ENCODE assay signal across 8 mouse cellular contexts in genomic region chr9:67839981-67840859, GRCm38 (mm10). TPM values are rescaled to one million over a fixed set of nuclear protein-coding genes. Genes with fewer than 3 reads are reported as not detected.
DNase-seq lines count a peak whose midpoint lies in the region; ATAC-seq and TF ChIP-seq lines count a peak whose summit lies in the region.

TSS of gene Vps13c (plus strand) at chr9:67840396.

- H3K9ac ChIP-seq in hindbrain, embryonic 14.5 days, result peak within 1 kb of the TSS; percentile 87

- intact Hi-C loops in left cerebral cortex, adult 2 months (cut with DNase I), result no loop called here

- under 1% methylated on average over 50 of the region's 53 CpGs for WGBS in hindbrain, embryonic 14.5 days
- WGBS in macrophage (ENCODE audit: missing documents), result 2% methylated on average over 26 of the region's 53 CpGs

- peak within 1 kb of the TSS; percentile 68 for H3K4me2 ChIP-seq in hindbrain, embryonic 14.5 days (replicated peaks)

- peaks cover 14% of the 10 kb centered on the region for H3K4me1 ChIP-seq in hindbrain, embryonic 14.5 days (replicated peaks; ENCODE audit: control insufficient read depth, insufficient read depth, low read length)

- no peaks in the 10 kb centered on the region for H3K36me3 ChIP-seq in hindbrain, embryonic 14.5 days (replicated peaks; ENCODE audit: control insufficient read depth, insufficient read depth)
- no peaks in the 10 kb centered on the region for H3K36me3 ChIP-seq in macrophage (ENCODE audit: inconsistent target)

- TF ChIP-seq CTCF in left cerebral cortex, adult 2 months (IDR thresholded peaks at IDR 0.05), result no peak; the same call in 1 of the 2 replicates

- peaks cover 45% of the 10 kb centered on the region for H3K79me2 ChIP-seq in macrophage (ENCODE audit: inconsistent target)

- H3K27me3 ChIP-seq in hindbrain, embryonic 14.5 days (ENCODE audit: control insufficient read depth, insufficient read depth, low read length), result no peaks in the 10 kb centered on the region

- peak within 1 kb of the TSS; percentile 76 for H3K4me3 ChIP-seq in hindbrain, embryonic 14.5 days (replicated peaks; ENCODE audit: low read length)
- peak within 1 kb of the TSS; percentile 93 for H3K4me3 ChIP-seq in left cerebral cortex, adult 2 months
- H3K4me3 ChIP-seq in macrophage (ENCODE audit: inconsistent target), result peak within 1 kb of the TSS; percentile 97

- H3K27ac ChIP-seq in hindbrain, embryonic 14.5 days, result peak within 1 kb of the TSS; percentile 78
- peak within 1 kb of the TSS; percentile 94 for H3K27ac ChIP-seq in left cerebral cortex, adult 2 months
- H3K27ac ChIP-seq in macrophage, result peak within 1 kb of the TSS; percentile 92

- DNase-seq in R1 (ENCODE audit: low read depth, low spot score), result peak; percentile 81
- peak; percentile 88 to 89 for DNase-seq in cerebellum, postnatal 14 days
- peak; percentile 34 to 67 for DNase-seq in frontal cortex, postnatal 25 days (ENCODE audit: low spot score in 2 of 2)
- DNase-seq in hindbrain, embryonic 14.5 days (ENCODE audit: low spot score), result peak; percentile 84
- DNase-seq in left cerebral cortex, adult 2 months (ENCODE audit: extremely low spot score in 1 of 2, low spot score in 2 of 2), result peak; percentile 79 to 84
- DNase-seq in right cerebral cortex, adult 18-20 months, result peak; percentile 86
- peak; percentile 81 for DNase-seq in urinary bladder, postnatal 14 days (ENCODE audit: low spot score)

- ATAC-seq in hindbrain, embryonic 14.5 days (ENCODE audit: low FRiP score), result peak; percentile 98

- H3K9me3 ChIP-seq in hindbrain, embryonic 14.5 days (ENCODE audit: control insufficient read depth, low read length), result no peaks in the 10 kb centered on the region

RNA-seq across cellular contexts. Expression of gene Vps13c, which starts in this region (rescaled TPM):
- polyA plus RNA-seq in hindbrain, embryonic 14.5 days (2014; fragmentation: Nextera tagmentation; extraction: Ambion mirVana), result 14.4 and 15.0 TPM in 2 replicates
- 10 to 100 TPM; 82.2 to 83.8 TPM for total RNA-seq in left cerebral cortex, adult 2 months (2021)
- total RNA-seq in macrophage (2018; cell fraction: chromatin; rRNA removed), result 100 to 1,000 TPM in 21 of 26 experiments, 10 to 100 TPM in 5; 32.7 to 447 (median 280) TPM
- 10 to 100 TPM; 23.9 to 75.6 (median 46.1) TPM for total RNA-seq in macrophage (2018; cell fraction: cytosol; rRNA removed)
- total RNA-seq in macrophage (2018; cell fraction: nucleus; rRNA removed), result 100 to 1,000 TPM in 20 of 26 experiments, 10 to 100 TPM in 6; 32.9 to 256 (median 140) TPM
- 26.6 to 52.6 TPM (median 28.0 TPM) in 3 replicates for polyA plus RNA-seq in macrophage (2018)

Comparison
In these comparisons a context has a peak if more than half of its experiments do, and no peak if none do; other contexts are left out.
1. Peak in every context shown above with its lines: DNase-seq, ATAC-seq, H3K4me3 ChIP-seq and H3K27ac ChIP-seq.